Mouse (Mus musculus): ENCODE data around the gene Il15. TPM values are rescaled to one million over a fixed set of nuclear protein-coding genes. Genes with fewer than 3 reads are reported as not detected.

The Il15 gene
- polyA plus RNA-seq, 2 experiments = 2.9 to 5.6 TPM

GRCm38 (mm10) chr8:82325586-82325985 lies 77.4 kb downstream of the Il15 start:
- TF ChIP-seq CTCF (IDR thresholded peaks at IDR 0.05; ENCODE audit: low read depth) = no peak
- TF ChIP-seq EP300 (IDR thresholded peaks at IDR 0.05; ENCODE audit: low read depth) = no peak
- Histone ChIP-seq H3K9ac (replicated peaks) (no peak overlapping the region), H3K36me3 (replicated peaks; ENCODE audit: control insufficient read depth, insufficient read depth, low read depth) (no peaks in the 10 kb centered on the region), H3K27me3 (ENCODE audit: control insufficient read depth, insufficient read depth, low read length) (no peaks in the 10 kb centered on the region), H3K4me3 (ENCODE audit: insufficient read depth in 1 of 2, low read depth in 2 of 2, low read length in 2 of 2) (no peak overlapping the region), H3K27ac (no peak overlapping the region), H3K4me1 (replicated peaks; ENCODE audit: control insufficient read depth in 2 of 2, insufficient read depth in 2 of 2, low read length in 1 of 2) (no peaks in the 10 kb centered on the region), H3K4me2 (ENCODE audit: low read depth) (no peak overlapping the region), H3K9me3 (ENCODE audit: control insufficient read depth, low read length) (no peaks in the 10 kb centered on the region)
- DNase-seq (ENCODE audit: low read depth in 3 of 3, low spot score in 3 of 3) (no peak), ATAC-seq (ENCODE audit: insufficient read depth) (no peak)
- 62% methylated on average over 6 of the region's 6 CpGs for WGBS (ENCODE audit: insufficient replicate concordance)

GRCm38 (mm10) chr8:82317446-82317845 lies 85.6 kb downstream of the Il15 start:
- WGBS (ENCODE audit: insufficient replicate concordance) = 36% methylated on average over 3 of the region's 3 CpGs
- Histone ChIP-seq H3K27ac (no peak overlapping the region), H3K4me2 (ENCODE audit: low read depth) (no peak overlapping the region), H3K4me3 (ENCODE audit: insufficient read depth in 1 of 2, low read depth in 2 of 2, low read length in 2 of 2) (no peak overlapping the region), H3K9me3 (ENCODE audit: control insufficient read depth, low read length) (no peaks in the 10 kb centered on the region), H3K36me3 (replicated peaks; ENCODE audit: control insufficient read depth, insufficient read depth, low read depth) (no peaks in the 10 kb centered on the region), H3K27me3 (ENCODE audit: control insufficient read depth, insufficient read depth, low read length) (no peaks in the 10 kb centered on the region), H3K9ac (replicated peaks) (no peak overlapping the region), H3K4me1 (replicated peaks; ENCODE audit: control insufficient read depth in 2 of 2, insufficient read depth in 2 of 2, low read length in 1 of 2) (no peaks in the 10 kb centered on the region)
- no peak for DNase-seq (ENCODE audit: low read depth in 3 of 3, low spot score in 3 of 3)
- no peak for ATAC-seq (ENCODE audit: insufficient read depth)
- TF ChIP-seq CTCF (IDR thresholded peaks at IDR 0.05; ENCODE audit: low read depth) (no peak), EP300 (IDR thresholded peaks at IDR 0.05; ENCODE audit: low read depth) (no peak)

GRCm38 (mm10) chr8:82306424-82306823 lies 96.6 kb downstream of the Il15 start:
- Histone ChIP-seq H3K9ac (replicated peaks) (no peak overlapping the region), H3K27ac (no peak overlapping the region), H3K9me3 (ENCODE audit: control insufficient read depth, low read length) (no peaks in the 10 kb centered on the region), H3K4me2 (ENCODE audit: low read depth) (no peak overlapping the region), H3K4me1 (replicated peaks; ENCODE audit: control insufficient read depth in 2 of 2, insufficient read depth in 2 of 2, low read length in 1 of 2) (no peaks in the 10 kb centered on the region), H3K27me3 (ENCODE audit: control insufficient read depth, insufficient read depth, low read length) (no peaks in the 10 kb centered on the region), H3K36me3 (replicated peaks; ENCODE audit: control insufficient read depth, insufficient read depth, low read depth) (no peaks in the 10 kb centered on the region), H3K4me3 (ENCODE audit: insufficient read depth in 1 of 2, low read depth in 2 of 2, low read length in 2 of 2) (no peak overlapping the region)
- TF ChIP-seq EP300 (IDR thresholded peaks at IDR 0.05; ENCODE audit: low read depth) (no peak), CTCF (IDR thresholded peaks at IDR 0.05; ENCODE audit: low read depth) (no peak)
- WGBS (ENCODE audit: insufficient replicate concordance) = 35% methylated on average over 1 of the region's 1 CpGs
- DNase-seq (ENCODE audit: low read depth in 3 of 3, low spot score in 3 of 3) = no peak
- no peak for ATAC-seq (ENCODE audit: insufficient read depth)

GRCm38 (mm10) chr8:82296256-82296655 lies 106.8 kb downstream of the Il15 start:
- Histone ChIP-seq H3K4me2 (ENCODE audit: low read depth) (no peak overlapping the region), H3K27me3 (ENCODE audit: control insufficient read depth, insufficient read depth, low read length) (no peaks in the 10 kb centered on the region), H3K36me3 (replicated peaks; ENCODE audit: control insufficient read depth, insufficient read depth, low read depth) (no peaks in the 10 kb centered on the region), H3K27ac (no peak overlapping the region), H3K9me3 (ENCODE audit: control insufficient read depth, low read length) (no peaks in the 10 kb centered on the region), H3K4me1 (replicated peaks; ENCODE audit: control insufficient read depth in 2 of 2, insufficient read depth in 2 of 2, low read length in 1 of 2) (no peaks in the 10 kb centered on the region), H3K4me3 (ENCODE audit: insufficient read depth in 1 of 2, low read depth in 2 of 2, low read length in 2 of 2) (no peak overlapping the region), H3K9ac (replicated peaks) (no peak overlapping the region)
- 59% methylated on average over 2 of the region's 2 CpGs for WGBS (ENCODE audit: insufficient replicate concordance)
- TF ChIP-seq EP300 (IDR thresholded peaks at IDR 0.05; ENCODE audit: low read depth) (no peak), CTCF (IDR thresholded peaks at IDR 0.05; ENCODE audit: low read depth) (no peak)
- ATAC-seq (ENCODE audit: insufficient read depth) (no peak), DNase-seq (ENCODE audit: low read depth in 3 of 3, low spot score in 3 of 3) (no peak)

- 61% methylated on average over 5 of the region's 5 CpGs for WGBS (ENCODE audit: insufficient replicate concordance)
- ATAC-seq (ENCODE audit: insufficient read depth) = no peak
- Histone ChIP-seq H3K36me3 (replicated peaks; ENCODE audit: control insufficient read depth, insufficient read depth, low read depth) (no peaks in the 10 kb centered on the region), H3K4me1 (replicated peaks; ENCODE audit: control insufficient read depth in 2 of 2, insufficient read depth in 2 of 2, low read length in 1 of 2) (no peaks in the 10 kb centered on the region), H3K9ac (replicated peaks) (no peak overlapping the region), H3K4me3 (ENCODE audit: insufficient read depth in 1 of 2, low read depth in 2 of 2, low read length in 2 of 2) (no peak overlapping the region), H3K27me3 (ENCODE audit: control insufficient read depth, insufficient read depth, low read length) (no peaks in the 10 kb centered on the region), H3K4me2 (ENCODE audit: low read depth) (no peak overlapping the region), H3K9me3 (ENCODE audit: control insufficient read depth, low read length) (no peaks in the 10 kb centered on the region), H3K27ac (no peak overlapping the region)
- no peak for TF ChIP-seq CTCF (IDR thresholded peaks at IDR 0.05; ENCODE audit: low read depth)
- no peak for TF ChIP-seq EP300 (IDR thresholded peaks at IDR 0.05; ENCODE audit: low read depth)
- no peak for DNase-seq (ENCODE audit: low read depth in 3 of 3, low spot score in 3 of 3)
Observed at GRCm38 (mm10) chr8:82291659-82292058, 111.4 kb downstream of the Il15 start.

All from liver, embryonic 14.5 days (tissue).